Mouse (Mus musculus): ENCODE measurements around the gene Pttg1ip. TPM values are rescaled to one million over a fixed set of nuclear protein-coding genes. Genes with fewer than 3 reads are reported as not detected.

Pttg1ip gene
- polyA plus RNA-seq, 2 experiments from 2014 or later, result 107 to 179 TPM

DNA sequence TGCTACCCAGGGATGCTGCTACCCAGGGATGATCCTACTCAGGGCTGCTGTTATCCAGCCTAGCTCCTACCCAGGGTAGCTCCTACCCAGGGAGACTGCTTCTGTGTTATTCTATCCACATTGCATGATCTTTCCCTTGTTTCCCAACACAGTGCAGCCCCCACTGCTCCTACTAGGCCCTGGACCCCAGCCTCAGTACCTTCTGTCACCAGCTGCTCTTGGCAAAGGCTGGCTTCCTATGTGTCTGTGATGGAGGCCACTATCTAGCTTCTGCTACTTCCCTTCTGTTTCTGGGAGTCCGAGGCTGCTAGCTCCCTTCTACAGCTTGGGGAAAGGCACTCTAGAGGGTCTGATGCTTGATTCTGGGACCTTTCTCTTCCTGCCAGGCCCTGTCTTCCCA is 65.9 kb downstream of the Pttg1ip start:
- ATAC-seq, result no peak

DNA sequence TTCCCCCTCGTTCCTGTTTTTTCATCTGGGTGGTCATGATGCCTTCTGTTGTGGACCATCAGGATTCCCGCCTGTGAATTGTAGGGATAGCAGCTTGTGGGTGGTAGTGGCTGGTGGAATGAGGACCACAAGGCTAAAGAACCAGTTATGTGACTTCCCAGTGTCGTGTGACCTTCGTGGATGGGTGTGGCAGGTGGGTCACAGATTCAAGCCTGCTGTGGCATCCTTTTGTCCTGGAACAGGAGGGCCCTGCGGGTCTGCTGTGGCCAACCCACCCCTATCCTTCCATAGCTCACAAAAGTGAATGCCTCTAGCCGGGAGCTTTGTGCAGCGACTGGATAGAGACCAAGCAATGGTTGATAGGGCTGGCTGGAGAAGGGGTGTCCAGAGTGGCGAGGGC is 66.4 kb downstream of the Pttg1ip start:
- no peak for ATAC-seq

Other genes with a start within 250 kb of the Pttg1ip start
- 1 to 10 TPM in 1 of 2 experiments, under 1 TPM in 1; 0.74 to 1.2 TPM for gene Adarb1, start 163.4 kb upstream of the Pttg1ip start, polyA plus RNA-seq (2017; shearing (Covaris generic))
- gene Fam207a, start 65.9 kb upstream of the Pttg1ip start, polyA plus RNA-seq (2017; shearing (Covaris generic)), result 10 to 100 TPM; 11.8 to 14.3 TPM
- gene Itgb2, start 51.5 kb upstream of the Pttg1ip start, polyA plus RNA-seq (2017; shearing (Covaris generic)), result 100 to 1,000 TPM; 449 to 774 TPM
- gene Sumo3, start 24.4 kb downstream of the Pttg1ip start, polyA plus RNA-seq (2017; shearing (Covaris generic)), result 100 to 1,000 TPM in 1 of 2 experiments, 10 to 100 TPM in 1; 96.6 to 109 TPM
- gene Gm49325, start 24.5 kb downstream of the Pttg1ip start, polyA plus RNA-seq (2017; shearing (Covaris generic)), result 1 to 10 TPM in 1 of 2 experiments, not detected in 1; 3.0 TPM
- gene Ube2g2, start 40.6 kb downstream of the Pttg1ip start, polyA plus RNA-seq (2017; shearing (Covaris generic)), result 10 to 100 TPM; 42.0 to 65.6 TPM
- 1 to 10 TPM in 1 of 2 experiments, under 1 TPM in 1; 0.31 to 1.4 TPM for gene Tspear, start 104.8 kb downstream of the Pttg1ip start, polyA plus RNA-seq (2017; shearing (Covaris generic))
- gene Gm19402, start 109.0 kb downstream of the Pttg1ip start, polyA plus RNA-seq (2017; shearing (Covaris generic)), result not detected
- not detected for gene Gm9508, start 115.5 kb downstream of the Pttg1ip start, polyA plus RNA-seq (2017; shearing (Covaris generic))
- gene Gm10272, start 124.9 kb downstream of the Pttg1ip start, polyA plus RNA-seq (2017; shearing (Covaris generic)), result not detected
- gene Gm10024, start 129.7 kb downstream of the Pttg1ip start, polyA plus RNA-seq (2017; shearing (Covaris generic)), result not detected
- gene Gm10142, start 134.1 kb downstream of the Pttg1ip start, polyA plus RNA-seq (2017; shearing (Covaris generic)), result not detected
- not detected for gene Krtap12-1, start 138.9 kb downstream of the Pttg1ip start, polyA plus RNA-seq (2017; shearing (Covaris generic))
- gene Gm10100, start 144.8 kb downstream of the Pttg1ip start, polyA plus RNA-seq (2017; shearing (Covaris generic)), result not detected
- not detected for gene Gm18596, start 160.9 kb downstream of the Pttg1ip start, polyA plus RNA-seq (2017; shearing (Covaris generic))
- gene Gm9736, start 169.6 kb downstream of the Pttg1ip start, polyA plus RNA-seq (2017; shearing (Covaris generic)), result not detected
- gene Gm3233, start 178.0 kb downstream of the Pttg1ip start, polyA plus RNA-seq (2017; shearing (Covaris generic)), result not detected
- gene Gm3238, start 189.6 kb downstream of the Pttg1ip start, polyA plus RNA-seq (2017; shearing (Covaris generic)), result not detected
- gene Gm7138, start 195.2 kb downstream of the Pttg1ip start, polyA plus RNA-seq (2017; shearing (Covaris generic)), result not detected
- not detected for gene Gm3250, start 200.8 kb downstream of the Pttg1ip start, polyA plus RNA-seq (2017; shearing (Covaris generic))
- gene Gm7137, start 206.5 kb downstream of the Pttg1ip start, polyA plus RNA-seq (2017; shearing (Covaris generic)), result not detected
- not detected for gene Gm9639, start 213.4 kb downstream of the Pttg1ip start, polyA plus RNA-seq (2017; shearing (Covaris generic))
- not detected for gene Gm19668, start 217.4 kb downstream of the Pttg1ip start, polyA plus RNA-seq (2017; shearing (Covaris generic))
- gene Gm9507, start 230.1 kb downstream of the Pttg1ip start, polyA plus RNA-seq (2017; shearing (Covaris generic)), result not detected
- gene Gm2696, start 233.0 kb downstream of the Pttg1ip start, polyA plus RNA-seq (2017; shearing (Covaris generic)), result not detected
- not detected for gene Krtap10-4, start 245.4 kb downstream of the Pttg1ip start, polyA plus RNA-seq (2017; shearing (Covaris generic))

Measured in CD4-positive, CD25-positive, alpha-beta regulatory T cell, adult 4 months (primary cell).